Mouse (Mus musculus): ENCODE results near the gene Gm49450. TPM values are rescaled to one million over a fixed set of nuclear protein-coding genes. Genes with fewer than 3 reads are reported as not detected.
"Not testable (repeated sequence)": the region's sequence is repeated elsewhere in the genome, so short reads cannot be mapped to it uniquely, and the experiment has no call there.

Gene Gm49450
- total RNA-seq, 2 experiments from 2014 or later, result not detected

- DNase-seq (ENCODE audit: low spot score in 2 of 2), result no peak
Measured at GRCm38 (mm10) chr15:98930017-98930734, 23.2 kb downstream of the Gm49450 start.

- peak; percentile 63 to 65 for DNase-seq (ENCODE audit: low spot score in 2 of 2)
Measured at GRCm38 (mm10) chr15:98928598-98929240, 24.6 kb downstream of the Gm49450 start.

GRCm38 (mm10) chr15:98927566-98927965 is 25.8 kb downstream of the Gm49450 start:
- DNase-seq (ENCODE audit: low spot score in 2 of 2), result no peak

GRCm38 (mm10) chr15:98924682-98925081 is 28.7 kb downstream of the Gm49450 start:
- no peak for DNase-seq (ENCODE audit: low spot score in 2 of 2)

- no peak for DNase-seq (ENCODE audit: low spot score in 2 of 2)
Measured at GRCm38 (mm10) chr15:98923031-98923537, 30.3 kb downstream of the Gm49450 start.

- DNase-seq (ENCODE audit: low spot score in 2 of 2), result no peak
Measured at GRCm38 (mm10) chr15:98922581-98922980, 30.8 kb downstream of the Gm49450 start.

- no peak for DNase-seq (ENCODE audit: low spot score in 2 of 2)
Measured at GRCm38 (mm10) chr15:98921510-98921909, 31.8 kb downstream of the Gm49450 start.

GRCm38 (mm10) chr15:98918499-98918895 is 34.9 kb downstream of the Gm49450 start:
- DNase-seq (ENCODE audit: low spot score in 2 of 2), result not testable (repeated sequence)

- peak; percentile 98 to 99 for DNase-seq (ENCODE audit: low spot score in 2 of 2)
Measured at GRCm38 (mm10) chr15:98917538-98918498, 35.5 kb downstream of the Gm49450 start, which contains the start of gene Lmbr1l. Gene Lmbr1l, minus strand, starts transcription at chr15:98918231.

GRCm38 (mm10) chr15:98917091-98917490 is 36.3 kb downstream of the Gm49450 start:
- DNase-seq (ENCODE audit: low spot score in 2 of 2), result no peak

GRCm38 (mm10) chr15:98916016-98916415 is 37.3 kb downstream of the Gm49450 start:
- DNase-seq (ENCODE audit: low spot score in 2 of 2), result no peak

- no peak for DNase-seq (ENCODE audit: low spot score in 2 of 2)
Measured at GRCm38 (mm10) chr15:98914903-98915302, 38.4 kb downstream of the Gm49450 start.

- no peak for DNase-seq (ENCODE audit: low spot score in 2 of 2)
Measured at GRCm38 (mm10) chr15:98904692-98905091, 48.7 kb downstream of the Gm49450 start.

GRCm38 (mm10) chr15:98902600-98902999 is 50.8 kb downstream of the Gm49450 start:
- no peak for DNase-seq (ENCODE audit: low spot score in 2 of 2)

GRCm38 (mm10) chr15:98901530-98901929 is 51.8 kb downstream of the Gm49450 start:
- no peak for DNase-seq (ENCODE audit: low spot score in 2 of 2)

- no peak for DNase-seq (ENCODE audit: low spot score in 2 of 2)
Measured at GRCm38 (mm10) chr15:98897928-98898800, 55.2 kb downstream of the Gm49450 start, which contains the start of gene Dhh. Gene Dhh, minus strand, starts transcription at chr15:98898540.

GRCm38 (mm10) chr15:98897495-98897894 is 55.9 kb downstream of the Gm49450 start:
- DNase-seq (ENCODE audit: low spot score in 2 of 2), result no peak

GRCm38 (mm10) chr15:98895635-98896589 is 57.4 kb downstream of the Gm49450 start:
- no peak for DNase-seq (ENCODE audit: low spot score in 2 of 2)
